Mouse (Mus musculus) kidney, embryonic 15.5 days (tissue): ENCODE results near the gene Ptprb. TPM values are rescaled to one million over a fixed set of nuclear protein-coding genes. Genes with fewer than 3 reads are reported as not detected.

ENCODE experiments used
- ATAC-seq: fragments of 200-750 bp; cut with Nextera tagmentation; replicated peaks from 2 replicates; pipeline ENCODE4 v1.8.0; 2017; ENCODE audit warnings: moderate TSS enrichment; ENCODE audit not compliant: low FRiP score
- H3K27ac ChIP-seq: fragments of 300-500 bp; sonication (generic); 2 replicates; pipeline ENCODE4 v1.5.1; 2015; ENCODE audit warnings: mild to moderate bottlenecking, inconsistent platforms
- H3K27me3 ChIP-seq: fragments of 300-500 bp; sonication (generic); 2 replicates; pipeline ENCODE4 v1.6.1; 2015; ENCODE audit warnings: inconsistent platforms
- H3K36me3 ChIP-seq: fragments of 300-500 bp; sonication (generic); 2 replicates; pipeline ENCODE4 v1.6.1; 2015; ENCODE audit warnings: inconsistent platforms
- H3K4me1 ChIP-seq: fragments of 300-500 bp; sonication (generic); 2 replicates; pipeline ENCODE4 v1.6.1; 2015; ENCODE audit warnings: inconsistent platforms
- H3K4me2 ChIP-seq: fragments of 300-500 bp; sonication (generic); 2 replicates; pipeline ENCODE4 v1.6.1; 2015; ENCODE audit warnings: moderate library complexity, mild to moderate bottlenecking, inconsistent platforms
- H3K4me3 ChIP-seq: fragments of 300-500 bp; sonication (generic); replicated peaks from 2 replicates; pipeline ENCODE4 v1.5.1; 2015; ENCODE audit warnings: mild to moderate bottlenecking, inconsistent platforms
- H3K9ac ChIP-seq: fragments of 300-500 bp; sonication (generic); 2 replicates; pipeline ENCODE4 v1.6.1; 2015; ENCODE audit warnings: mild to moderate bottlenecking, inconsistent platforms
- H3K9me3 ChIP-seq: fragments of 300-500 bp; sonication (generic); replicated peaks from 2 replicates; pipeline ENCODE4 v1.6.1; 2016; ENCODE audit warnings: inconsistent platforms
- WGBS: fragments of 180-500 bp; shearing (Covaris S2); methylation state at CpG from one replicate; pipeline ENCODE4 v1.1.7; 2015; ENCODE audit warnings: mixed read lengths; 5-methylcytosine and 5-hydroxymethylcytosine counted together
- polyA plus RNA-seq: library from polyadenylated mRNA; unstranded; fragments of >200 nt; fragmentation: Nextera tagmentation; extraction: Ambion mirVana; gene quantifications from 2 replicates; pipeline ENCODE4 v1.2.1, GENCODE M21; 2015

Gene Ptprb
- polyA plus RNA-seq, 1 experiment from 2014 or later, result 7.4 TPM

GRCm38 (mm10) chr10:116386391-116386885 is 111.1 kb downstream of the Ptprb start:
- H3K9ac ChIP-seq, result no peak overlapping the region
- no peaks in the 10 kb centered on the region for H3K9me3 ChIP-seq
- no peak overlapping the region for H3K27ac ChIP-seq
- no peaks in the 10 kb centered on the region for H3K36me3 ChIP-seq
- peak; percentile 55; the same call in 1 of the 2 replicates for ATAC-seq
- no peak overlapping the region for H3K4me2 ChIP-seq
- no peaks in the 10 kb centered on the region for H3K27me3 ChIP-seq
- 39% methylated on average over 7 of the region's 7 CpGs for WGBS
- H3K4me1 ChIP-seq, result peaks cover 29% of the 10 kb centered on the region
- no peak overlapping the region for H3K4me3 ChIP-seq

- Histone ChIP-seq H3K36me3 (no peaks in the 10 kb centered on the region), H3K4me3 (no peak overlapping the region), H3K27ac (no peak overlapping the region), H3K4me2 (no peak overlapping the region), H3K27me3 (no peaks in the 10 kb centered on the region), H3K9ac (no peak overlapping the region), H3K4me1 (peaks cover 15% of the 10 kb centered on the region), H3K9me3 (no peaks in the 10 kb centered on the region)
- ATAC-seq, result no peak
- 50% methylated on average over 6 of the region's 6 CpGs for WGBS
Observed at GRCm38 (mm10) chr10:116388840-116389239, 113.5 kb downstream of the Ptprb start.

GRCm38 (mm10) chr10:116393790-116394475 is 118.6 kb downstream of the Ptprb start:
- WGBS, result 76% methylated on average over 9 of the region's 9 CpGs
- peaks cover 10% of the 10 kb centered on the region for H3K4me1 ChIP-seq

GRCm38 (mm10) chr10:116394585-116394984 is 119.3 kb downstream of the Ptprb start:
- ATAC-seq, result no peak

More at GRCm38 (mm10) chr10:116393790-116394475, 118.6 kb downstream of the Ptprb start:
- no peak overlapping the region for H3K27ac ChIP-seq
- H3K4me2 ChIP-seq, result no peak overlapping the region
- H3K9ac ChIP-seq, result no peak overlapping the region
- H3K4me3 ChIP-seq, result no peak overlapping the region
- no peaks in the 10 kb centered on the region for H3K36me3 ChIP-seq
- no peaks in the 10 kb centered on the region for H3K9me3 ChIP-seq
- ATAC-seq, result no peak
- peaks cover 2% of the 10 kb centered on the region; the same call in 1 of the 2 replicates for H3K27me3 ChIP-seq

GRCm38 (mm10) chr10:116396279-116396678 is 121.0 kb downstream of the Ptprb start:
- 77% methylated on average over 5 of the region's 5 CpGs for WGBS
- H3K9ac ChIP-seq, result no peak overlapping the region
- peaks cover 10% of the 10 kb centered on the region for H3K4me1 ChIP-seq
- H3K4me2 ChIP-seq, result no peak overlapping the region
- no peak overlapping the region for H3K4me3 ChIP-seq
- H3K27me3 ChIP-seq, result peaks cover 2% of the 10 kb centered on the region; the same call in 1 of the 2 replicates
- no peak for ATAC-seq
- H3K9me3 ChIP-seq, result no peaks in the 10 kb centered on the region
- no peak overlapping the region for H3K27ac ChIP-seq
- H3K36me3 ChIP-seq, result no peaks in the 10 kb centered on the region

More at GRCm38 (mm10) chr10:116394585-116394984, 119.3 kb downstream of the Ptprb start:
- no peaks in the 10 kb centered on the region for H3K36me3 ChIP-seq
- 48% methylated on average over 4 of the region's 4 CpGs for WGBS
- peaks cover 10% of the 10 kb centered on the region for H3K4me1 ChIP-seq
- no peaks in the 10 kb centered on the region for H3K9me3 ChIP-seq
- H3K9ac ChIP-seq, result no peak overlapping the region
- no peak overlapping the region for H3K4me2 ChIP-seq
- H3K4me3 ChIP-seq, result no peak overlapping the region
- no peak overlapping the region for H3K27ac ChIP-seq
- peaks cover 2% of the 10 kb centered on the region; the same call in 1 of the 2 replicates for H3K27me3 ChIP-seq

GRCm38 (mm10) chr10:116396966-116397365 is 121.6 kb downstream of the Ptprb start:
- Histone ChIP-seq H3K4me1 (peaks cover 10% of the 10 kb centered on the region), H3K27ac (no peak overlapping the region), H3K4me2 (no peak overlapping the region), H3K9ac (no peak overlapping the region), H3K36me3 (no peaks in the 10 kb centered on the region), H3K27me3 (peaks cover 2% of the 10 kb centered on the region; the same call in 1 of the 2 replicates), H3K9me3 (no peaks in the 10 kb centered on the region), H3K4me3 (no peak overlapping the region)
- ATAC-seq, result no peak
- WGBS, result 78% methylated on average over 13 of the region's 13 CpGs

- H3K9me3 ChIP-seq, result no peaks in the 10 kb centered on the region
- no peak overlapping the region for H3K9ac ChIP-seq
- ATAC-seq, result peak; percentile 41; the same call in 1 of the 2 replicates
- peaks cover 2% of the 10 kb centered on the region; the same call in 1 of the 2 replicates for H3K27me3 ChIP-seq
- H3K4me1 ChIP-seq, result peaks cover 10% of the 10 kb centered on the region
- no peak overlapping the region for H3K27ac ChIP-seq
- H3K4me2 ChIP-seq, result peak overlapping the region; percentile 60
- H3K4me3 ChIP-seq, result peak overlapping the region; percentile 27
- 19% methylated on average over 14 of the region's 14 CpGs for WGBS
- H3K36me3 ChIP-seq, result no peaks in the 10 kb centered on the region
Observed at GRCm38 (mm10) chr10:116397573-116397972, 122.2 kb downstream of the Ptprb start.

- 23% methylated on average over 12 of the region's 12 CpGs for WGBS
Observed at GRCm38 (mm10) chr10:116397973-116398372, 122.7 kb downstream of the Ptprb start.

GRCm38 (mm10) chr10:116402742-116403425 is 127.6 kb downstream of the Ptprb start:
- WGBS, result 80% methylated on average over 6 of the region's 6 CpGs
- peaks cover 2% of the 10 kb centered on the region; the same call in 1 of the 2 replicates for H3K27me3 ChIP-seq
- H3K27ac ChIP-seq, result no peak overlapping the region
- H3K4me3 ChIP-seq, result no peak overlapping the region
- H3K4me1 ChIP-seq, result peaks cover 5% of the 10 kb centered on the region; the same call in 1 of the 2 replicates
- H3K36me3 ChIP-seq, result no peaks in the 10 kb centered on the region
- H3K9me3 ChIP-seq, result no peaks in the 10 kb centered on the region
- H3K9ac ChIP-seq, result no peak overlapping the region
- ATAC-seq, result no peak
- no peak overlapping the region for H3K4me2 ChIP-seq

More at GRCm38 (mm10) chr10:116397973-116398372, 122.7 kb downstream of the Ptprb start:
- Histone ChIP-seq H3K27me3 (peaks cover 2% of the 10 kb centered on the region; the same call in 1 of the 2 replicates), H3K4me3 (peak overlapping the region; percentile 27), H3K9ac (no peak overlapping the region), H3K4me2 (peak overlapping the region; percentile 60), H3K9me3 (no peaks in the 10 kb centered on the region), H3K4me1 (peaks cover 10% of the 10 kb centered on the region), H3K27ac (no peak overlapping the region), H3K36me3 (no peaks in the 10 kb centered on the region)
- ATAC-seq, result peak; percentile 83

GRCm38 (mm10) chr10:116403679-116404078 is 128.4 kb downstream of the Ptprb start:
- H3K27ac ChIP-seq, result no peak overlapping the region
- no peaks in the 10 kb centered on the region for H3K9me3 ChIP-seq
- no peaks in the 10 kb centered on the region for H3K4me1 ChIP-seq
- no peak overlapping the region for H3K4me2 ChIP-seq
- H3K4me3 ChIP-seq, result no peak overlapping the region
- WGBS, result 74% methylated on average over 4 of the region's 4 CpGs
- no peaks in the 10 kb centered on the region for H3K36me3 ChIP-seq
- ATAC-seq, result no peak
- H3K9ac ChIP-seq, result no peak overlapping the region
- no peaks in the 10 kb centered on the region for H3K27me3 ChIP-seq

GRCm38 (mm10) chr10:116405011-116405410 is 129.7 kb downstream of the Ptprb start:
- H3K27me3 ChIP-seq, result no peaks in the 10 kb centered on the region
- H3K4me2 ChIP-seq, result no peak overlapping the region
- no peaks in the 10 kb centered on the region for H3K36me3 ChIP-seq
- WGBS, result 91% methylated on average over 6 of the region's 6 CpGs
- no peak overlapping the region for H3K4me3 ChIP-seq
- ATAC-seq, result no peak
- H3K9me3 ChIP-seq, result no peaks in the 10 kb centered on the region
- no peak overlapping the region for H3K9ac ChIP-seq
- no peak overlapping the region for H3K27ac ChIP-seq
- no peaks in the 10 kb centered on the region for H3K4me1 ChIP-seq
